Mouse (Mus musculus) liver, embryonic 11.5 days (tissue): ENCODE data around the gene Tpp1. TPM values are rescaled to one million over a fixed set of nuclear protein-coding genes. Genes with fewer than 3 reads are reported as not detected.

ENCODE experiments used
- ATAC-seq: fragments of 200-750 bp; cut with Nextera tagmentation; replicated peaks from 2 replicates; pipeline ENCODE4 v1.8.0; 2017; ENCODE audit warnings: moderate number of reproducible peaks, mild to moderate bottlenecking, moderate TSS enrichment, moderate library complexity; ENCODE audit not compliant: low FRiP score
- DNase-seq: peaks from one replicate; pipeline ENCODE4 v3.0.0-alpha.2; 2017; ENCODE audit warnings: low spot score
- H3K27ac ChIP-seq: fragments of 300-500 bp; sonication (generic); 2 replicates; pipeline ENCODE4 v1.5.1; 2014; ENCODE audit warnings: mild to moderate bottlenecking, low read depth, low read length, control low read depth
- H3K27me3 ChIP-seq: fragments of 300-500 bp; sonication (generic); replicated peaks from 2 replicates; pipeline ENCODE4 v1.6.1; 2014; ENCODE audit warnings: low read length, mixed read lengths; ENCODE audit not compliant: control insufficient read depth, insufficient read depth
- H3K36me3 ChIP-seq: fragments of 300-500 bp; sonication (generic); 2 replicates; pipeline ENCODE4 v1.6.1; 2014; ENCODE audit warnings: mild to moderate bottlenecking, low read length, moderate library complexity, mixed read lengths; ENCODE audit not compliant: control insufficient read depth, insufficient read depth
- H3K4me1 ChIP-seq: fragments of 300-500 bp; sonication (generic); replicated peaks from 2 replicates; pipeline ENCODE4 v1.6.1; 2014; ENCODE audit warnings: low read length, mixed read lengths; ENCODE audit not compliant: control insufficient read depth, insufficient read depth
- H3K4me2 ChIP-seq: fragments of 300-500 bp; sonication (generic); 2 replicates; pipeline ENCODE4 v1.6.1; 2014; ENCODE audit warnings: mild to moderate bottlenecking, control low read depth, moderate library complexity
- H3K4me3 ChIP-seq: fragments of 300-500 bp; sonication (generic); 2 replicates; pipeline ENCODE4 v1.5.1; 2014; ENCODE audit warnings: low read depth, low read length, control low read depth
- H3K9ac ChIP-seq: fragments of 300-500 bp; sonication (generic); 2 replicates; pipeline ENCODE4 v1.6.1; 2014; ENCODE audit warnings: low read depth, low read length, control low read depth
- H3K9me3 ChIP-seq: fragments of 300-500 bp; sonication (generic); 2 replicates; pipeline ENCODE4 v1.6.1; 2016; ENCODE audit warnings: low read length, inconsistent platforms, mixed read lengths; ENCODE audit not compliant: control insufficient read depth
- WGBS: fragments of 180-500 bp; shearing (Covaris S2); extraction: QIAGEN DNeasy Blood & Tissue Kit; methylation state at CpG from one replicate; pipeline ENCODE4 v1.1.7; 2014; 5-methylcytosine and 5-hydroxymethylcytosine counted together
- polyA plus RNA-seq: library from polyadenylated mRNA; unstranded; fragments of >200 nt; fragmentation: Nextera tagmentation; extraction: Ambion mirVana; gene quantifications from 2 replicates; pipeline ENCODE4 v1.2.1, GENCODE M21; 2014

Gene Tpp1
- polyA plus RNA-seq = 77.3 and 80.0 TPM in 2 replicates

- Histone ChIP-seq H3K4me3 (peak within 1 kb of the TSS; percentile 80), H3K27me3 (no peaks in the 10 kb centered on the region), H3K9ac (peak within 1 kb of the TSS; percentile 85), H3K9me3 (no peaks in the 10 kb centered on the region), H3K36me3 (peaks cover 7% of the 10 kb centered on the region), H3K4me2 (peak within 1 kb of the TSS; percentile 89), H3K27ac (0 out of 2 replicates have a peak within 1 kb of the TSS, but pooled peaks have one; percentile 32), H3K4me1 (no peaks in the 10 kb centered on the region; the same call in 1 of the 2 replicates)
- 16% methylated on average over 20 of the region's 20 CpGs for WGBS
- ATAC-seq = peak; percentile 89
- DNase-seq = peak; percentile 86
Observed at GRCm38 (mm10) chr7:105751491-105752433, at the start of gene Tpp1. Tpp1 (minus strand) TSS chr7:105752235.

- no peak overlapping the region for H3K4me2 ChIP-seq
- no peak overlapping the region for H3K9ac ChIP-seq
- H3K4me1 ChIP-seq = no peaks in the 10 kb centered on the region
- no peak for DNase-seq
- no peak for ATAC-seq
- H3K9me3 ChIP-seq = no peaks in the 10 kb centered on the region
- H3K27me3 ChIP-seq = 0 out of 2 replicates have a peak, but pooled peaks cover 3% of the 10 kb centered on the region
- WGBS = 74% methylated on average over 3 of the region's 3 CpGs
- no peaks in the 10 kb centered on the region for H3K36me3 ChIP-seq
- H3K4me3 ChIP-seq = no peak overlapping the region
- no peak overlapping the region for H3K27ac ChIP-seq
Observed at GRCm38 (mm10) chr7:105796972-105797371, 44.9 kb upstream of the Tpp1 start.

- Histone ChIP-seq H3K9me3 (no peaks in the 10 kb centered on the region), H3K9ac (no peak overlapping the region), H3K4me2 (no peak overlapping the region), H3K27ac (no peak overlapping the region), H3K4me3 (no peak overlapping the region), H3K36me3 (no peaks in the 10 kb centered on the region), H3K27me3 (0 out of 2 replicates have a peak, but pooled peaks cover 3% of the 10 kb centered on the region), H3K4me1 (no peaks in the 10 kb centered on the region)
- no peak for DNase-seq
- no peak for ATAC-seq
- 25% methylated on average over 7 of the region's 7 CpGs for WGBS
Observed at GRCm38 (mm10) chr7:105795759-105796366, 43.8 kb upstream of the Tpp1 start.

GRCm38 (mm10) chr7:105793701-105794100, 41.7 kb upstream of the Tpp1 start:
- Histone ChIP-seq H3K4me3 (no peak overlapping the region), H3K36me3 (no peaks in the 10 kb centered on the region), H3K4me1 (no peaks in the 10 kb centered on the region), H3K27me3 (peaks cover 8% of the 10 kb centered on the region), H3K4me2 (no peak overlapping the region), H3K27ac (no peak overlapping the region), H3K9me3 (no peaks in the 10 kb centered on the region), H3K9ac (no peak overlapping the region)
- ATAC-seq = no peak
- WGBS = 82% methylated on average over 7 of the region's 7 CpGs
- DNase-seq = no peak

GRCm38 (mm10) chr7:105791147-105791546, 39.1 kb upstream of the Tpp1 start:
- WGBS = 84% methylated on average over 1 of the region's 1 CpGs
- no peak overlapping the region for H3K4me3 ChIP-seq
- no peaks in the 10 kb centered on the region for H3K36me3 ChIP-seq
- no peak for ATAC-seq
- H3K9ac ChIP-seq = no peak overlapping the region
- peaks cover 33% of the 10 kb centered on the region for H3K27me3 ChIP-seq
- H3K9me3 ChIP-seq = no peaks in the 10 kb centered on the region
- no peak for DNase-seq
- no peak overlapping the region for H3K4me2 ChIP-seq
- no peak overlapping the region for H3K27ac ChIP-seq
- no peaks in the 10 kb centered on the region for H3K4me1 ChIP-seq

GRCm38 (mm10) chr7:105787285-105788140, 35.5 kb upstream of the Tpp1 start, which contains the start of gene Dchs1:
Dchs1 (minus strand) TSS chr7:105787654.
- no peaks in the 10 kb centered on the region for H3K36me3 ChIP-seq
- ATAC-seq (peak; percentile 40), DNase-seq (no peak)
- H3K4me3 ChIP-seq = peak within 1 kb of the TSS; percentile 61
- H3K27me3 ChIP-seq = peaks cover 44% of the 10 kb centered on the region
- 2% methylated on average over 83 of the region's 97 CpGs for WGBS
- H3K4me2 ChIP-seq = peak within 1 kb of the TSS; percentile 62
- H3K4me1 ChIP-seq = no peaks in the 10 kb centered on the region
- no peaks in the 10 kb centered on the region for H3K9me3 ChIP-seq
- peak within 1 kb of the TSS; percentile 68 for H3K9ac ChIP-seq
- no peak within 1 kb of the TSS for H3K27ac ChIP-seq

- ATAC-seq = peak; percentile 46
- Histone ChIP-seq H3K36me3 (no peaks in the 10 kb centered on the region), H3K27ac (no peak overlapping the region), H3K9ac (peak overlapping the region; percentile 68), H3K4me3 (peak overlapping the region; percentile 61), H3K4me2 (peak overlapping the region; percentile 62), H3K9me3 (no peaks in the 10 kb centered on the region), H3K27me3 (peaks cover 41% of the 10 kb centered on the region), H3K4me1 (no peaks in the 10 kb centered on the region)
- no peak for DNase-seq
- 13% methylated on average over 18 of the region's 20 CpGs for WGBS
Observed at GRCm38 (mm10) chr7:105786506-105787284, 34.7 kb upstream of the Tpp1 start.
